Mouse (Mus musculus) testis, postnatal 10 days (tissue): ENCODE results near the gene Ptchd4.

ENCODE experiments used
- DNase-seq: peaks from one replicate; pipeline ENCODE4 v3.0.0; 2021; ENCODE audit warnings: low spot score

Ptchd4 gene

GRCm38 (mm10) chr17:42315669-42316611, at the start of gene Ptchd4:
TSS of gene Ptchd4 (plus strand) at chr17:42315947.
- DNase-seq, result peak; percentile 56

GRCm38 (mm10) chr17:42276861-42277260, 38.9 kb upstream of the Ptchd4 start:
- DNase-seq, result no peak

GRCm38 (mm10) chr17:42284391-42284790, 31.4 kb upstream of the Ptchd4 start:
- DNase-seq, result no peak

DNA sequence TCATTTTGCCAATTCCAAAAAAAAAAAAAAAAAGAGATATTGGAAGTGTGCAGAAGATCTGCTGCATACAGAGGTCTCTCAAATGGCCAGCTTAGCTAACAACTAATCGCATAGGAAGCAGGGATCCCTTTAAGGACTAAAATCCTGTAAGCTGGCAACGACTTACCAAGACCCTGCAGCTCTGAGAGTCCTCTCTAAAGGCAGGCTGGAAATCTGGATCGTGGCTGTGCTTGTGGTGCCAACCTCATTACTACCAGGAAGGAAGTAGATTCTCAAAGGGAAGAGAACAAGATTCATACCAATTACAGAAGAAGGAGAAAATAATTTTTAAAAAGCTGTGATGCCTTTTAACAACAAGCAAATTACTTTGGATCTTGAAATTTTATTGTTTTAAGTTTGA, 29.5 kb upstream of the Ptchd4 start:
- DNase-seq, result no peak

- no peak for DNase-seq
These were observed 25.4 kb upstream of the Ptchd4 start for GRCm38 (mm10) chr17:42290341-42290740.

DNA sequence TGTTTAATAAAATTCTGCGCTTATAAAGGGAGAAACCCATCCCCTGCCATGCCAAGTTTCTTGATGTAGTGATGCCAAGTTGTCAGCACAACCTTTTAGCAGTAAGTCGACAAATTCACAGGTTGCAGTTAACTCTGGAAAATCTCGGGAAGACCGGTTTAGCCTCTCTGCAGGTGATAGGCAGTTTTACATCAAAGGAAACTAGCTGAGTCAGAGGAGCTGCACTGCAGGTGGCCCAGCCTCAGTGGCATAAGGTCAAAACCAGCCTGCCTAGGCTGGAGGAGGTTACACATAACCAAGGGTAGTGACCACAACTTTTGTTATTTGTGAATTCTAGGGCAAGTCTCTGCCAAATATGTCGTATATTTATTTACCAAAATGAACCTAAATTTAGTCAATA, 24.0 kb upstream of the Ptchd4 start:
- DNase-seq, result no peak

- no peak for DNase-seq
These were observed 17.8 kb upstream of the Ptchd4 start for GRCm38 (mm10) chr17:42297986-42298385.

DNA sequence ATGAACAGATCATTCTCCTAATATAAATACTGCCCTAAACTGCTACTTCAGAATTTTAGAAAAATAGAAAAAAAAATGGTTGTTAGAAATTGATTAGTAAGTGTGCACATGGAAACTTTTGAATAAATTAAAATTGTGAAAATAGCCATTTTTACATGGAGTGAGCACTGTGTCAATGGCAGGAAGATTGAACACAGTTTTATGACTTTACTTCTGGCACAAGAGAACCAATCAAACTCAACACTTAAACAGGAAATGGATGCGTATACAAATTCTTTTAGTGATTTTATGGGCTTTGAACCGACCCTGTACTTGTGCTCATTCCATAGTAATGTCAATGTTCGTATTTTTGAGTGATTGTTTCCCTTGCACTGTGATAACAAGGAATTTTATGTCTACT, 16.1 kb upstream of the Ptchd4 start:
- DNase-seq, result no peak

DNA sequence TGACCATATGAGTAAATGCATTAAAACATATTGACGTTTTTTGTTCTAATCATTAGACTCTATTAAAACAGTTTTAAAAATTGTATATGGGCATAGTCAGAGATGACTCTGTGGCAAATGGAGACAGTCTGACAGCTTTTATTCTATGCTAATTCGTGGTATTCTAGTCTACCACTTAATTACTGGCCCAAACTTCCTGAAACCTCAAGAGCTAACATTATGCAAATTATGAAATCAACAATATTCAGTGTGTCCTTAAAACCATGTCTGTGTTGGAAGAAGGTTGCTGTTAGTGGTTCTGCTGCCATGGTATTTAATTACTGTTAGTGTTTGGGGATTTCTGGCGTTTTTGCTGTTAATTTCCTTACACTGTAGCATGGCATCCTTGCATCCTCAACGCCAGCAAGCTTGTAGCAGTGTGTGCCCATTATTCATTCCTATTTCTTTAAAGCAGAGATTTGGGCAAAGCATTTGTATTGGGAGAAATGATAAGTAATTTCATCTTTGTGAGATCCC, 12.6 kb upstream of the Ptchd4 start:
- DNase-seq, result no peak

GRCm38 (mm10) chr17:42304262-42304661, 11.5 kb upstream of the Ptchd4 start:
- DNase-seq, result no peak

DNA sequence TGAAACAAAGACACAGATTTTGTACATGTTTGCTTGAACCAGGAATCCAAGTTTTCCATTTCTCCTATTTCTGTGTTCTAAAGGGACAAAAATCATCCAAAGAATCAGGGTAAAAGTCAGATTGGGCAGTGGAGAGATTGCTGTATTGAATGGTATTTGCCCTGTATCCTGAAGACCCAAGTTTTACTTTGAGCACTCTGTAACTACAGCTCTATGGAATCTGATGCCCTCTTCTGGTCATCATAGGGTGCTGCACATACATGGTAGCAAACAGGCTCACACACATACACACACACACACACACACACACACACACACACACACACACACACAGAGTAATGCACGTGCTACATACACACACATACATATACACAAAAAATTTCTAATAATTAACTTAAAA, 8.7 kb upstream of the Ptchd4 start:
- DNase-seq, result no peak

GRCm38 (mm10) chr17:42310136-42310535, 5.6 kb upstream of the Ptchd4 start:
- no peak for DNase-seq

- peak; percentile 44 for DNase-seq
These were observed 850 bp downstream of the Ptchd4 start for GRCm38 (mm10) chr17:42316612-42316982.

- DNase-seq, result no peak
These were observed 20.0 kb downstream of the Ptchd4 start for GRCm38 (mm10) chr17:42335787-42336186.

GRCm38 (mm10) chr17:42336571-42336970, 20.8 kb downstream of the Ptchd4 start:
- DNase-seq, result no peak

GRCm38 (mm10) chr17:42346027-42346426, 30.3 kb downstream of the Ptchd4 start:
- DNase-seq, result no peak

DNA sequence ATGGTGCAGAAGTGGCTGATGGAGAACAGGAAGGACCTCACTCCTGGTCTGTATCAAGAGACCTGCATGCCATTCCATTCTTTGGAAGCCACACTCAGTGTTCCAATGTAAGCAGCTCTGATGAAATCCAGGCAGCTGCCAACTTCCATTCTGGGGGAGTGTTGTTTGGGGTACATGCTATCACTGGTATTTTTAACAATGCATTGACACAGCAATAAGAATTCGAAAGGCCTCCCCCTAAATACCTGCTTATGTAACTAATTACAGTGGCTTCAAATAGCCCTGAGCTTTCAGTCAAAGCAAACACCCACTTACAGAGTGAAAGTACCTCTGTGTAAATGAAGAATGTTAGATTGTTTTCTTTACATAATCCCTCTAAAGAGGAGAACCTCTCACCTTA, 42.7 kb downstream of the Ptchd4 start:
- DNase-seq, result no peak

DNA sequence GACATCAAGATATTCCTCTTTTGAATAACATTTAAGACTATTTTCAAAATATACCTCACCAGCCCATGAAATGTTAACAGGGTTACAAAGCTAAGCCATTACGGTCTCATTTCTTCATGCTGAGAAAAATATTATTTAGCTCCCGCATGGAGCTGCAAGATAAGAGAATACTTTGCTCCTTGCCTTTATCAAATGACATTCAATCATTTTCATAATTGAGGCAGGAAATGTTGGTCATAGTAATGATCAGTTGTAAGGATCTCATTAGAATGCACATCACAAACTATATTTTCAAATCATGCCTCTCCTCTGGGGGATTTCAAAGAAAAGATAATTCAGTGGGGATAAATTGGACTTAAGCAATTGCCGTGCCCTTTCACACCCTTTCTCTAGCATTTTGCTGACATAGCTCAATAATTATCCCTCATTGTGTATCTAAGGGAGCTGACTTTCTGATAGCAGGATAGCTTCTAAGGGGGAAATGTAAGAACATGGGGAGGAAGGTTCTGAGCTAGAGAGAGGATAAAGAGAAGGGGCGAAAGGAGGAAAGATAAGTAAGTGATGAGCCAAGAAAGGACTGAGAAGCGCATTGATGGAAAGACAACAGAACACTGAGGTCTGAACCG, 47.5 kb downstream of the Ptchd4 start:
- DNase-seq, result no peak

- DNase-seq, result no peak
These were observed 49.0 kb downstream of the Ptchd4 start for GRCm38 (mm10) chr17:42364716-42365115.

GRCm38 (mm10) chr17:42374881-42375280, 59.1 kb downstream of the Ptchd4 start:
- no peak for DNase-seq

- DNase-seq, result no peak
These were observed 77.3 kb downstream of the Ptchd4 start for GRCm38 (mm10) chr17:42393086-42393485.

GRCm38 (mm10) chr17:42395299-42395698, 79.6 kb downstream of the Ptchd4 start:
- DNase-seq, result no peak

DNA sequence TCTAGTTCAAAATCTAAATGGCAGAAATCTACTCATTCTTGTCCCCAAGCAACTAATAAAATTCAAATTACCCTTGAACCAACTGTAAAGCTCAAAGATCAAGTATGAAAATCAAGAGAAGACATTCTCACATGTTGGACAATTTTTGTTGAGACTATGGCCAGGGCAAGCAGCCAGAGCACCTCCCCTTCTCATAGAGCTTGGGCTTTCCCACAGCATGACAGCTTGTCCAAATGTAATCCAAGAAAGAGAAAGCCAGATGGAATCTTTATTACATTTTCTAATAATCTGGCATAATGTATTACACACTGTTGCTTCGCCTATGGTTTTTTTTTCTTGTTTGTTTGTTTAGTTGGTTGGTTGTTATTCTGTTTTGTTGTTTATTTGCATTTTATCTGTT, 102.7 kb downstream of the Ptchd4 start:
- DNase-seq, result no peak
